Mouse (Mus musculus): ENCODE data around the gene Slco2a1. TPM values are rescaled to one million over a fixed set of nuclear protein-coding genes. Genes with fewer than 3 reads are reported as not detected.

The Slco2a1 gene
- polyA plus RNA-seq, 1 experiment, result 289 TPM

DNA sequence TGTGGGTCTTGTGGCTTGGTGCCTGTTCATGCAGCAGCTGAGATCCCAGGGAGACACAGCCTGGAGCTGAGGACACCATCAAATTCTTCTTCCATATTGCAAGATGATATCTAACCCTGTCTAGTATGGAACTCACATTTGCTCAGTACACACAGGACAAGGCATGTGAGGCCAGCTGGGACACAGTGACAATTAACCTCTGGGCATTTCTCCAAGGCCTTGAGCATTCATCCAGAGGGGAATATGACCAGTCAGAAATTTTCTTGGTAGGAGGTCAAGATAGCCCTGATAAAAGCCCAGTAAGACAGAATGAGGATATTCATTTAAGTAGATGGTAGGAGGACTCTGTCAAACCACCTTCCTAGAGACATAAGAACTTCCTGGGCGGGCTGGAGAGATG, 56.9 kb downstream of the Slco2a1 start:
- H3K4me1 ChIP-seq (ENCODE audit: control insufficient read depth, insufficient read depth, low read length), result peaks cover 24% of the 10 kb centered on the region
- no peak for TF ChIP-seq POLR2A (IDR thresholded peaks at IDR 0.05; ENCODE audit: borderline replicate concordance, extremely low read depth, low read depth, low read length)
- TF ChIP-seq CTCF (IDR thresholded peaks at IDR 0.05; ENCODE audit: insufficient read depth, low read length), result no peak
- no peak for DNase-seq
- H3K4me3 ChIP-seq (replicated peaks; ENCODE audit: extremely low read depth, low read depth, low read length), result no peak overlapping the region
- WGBS, result 93% methylated on average over 1 of the region's 1 CpGs

DNA sequence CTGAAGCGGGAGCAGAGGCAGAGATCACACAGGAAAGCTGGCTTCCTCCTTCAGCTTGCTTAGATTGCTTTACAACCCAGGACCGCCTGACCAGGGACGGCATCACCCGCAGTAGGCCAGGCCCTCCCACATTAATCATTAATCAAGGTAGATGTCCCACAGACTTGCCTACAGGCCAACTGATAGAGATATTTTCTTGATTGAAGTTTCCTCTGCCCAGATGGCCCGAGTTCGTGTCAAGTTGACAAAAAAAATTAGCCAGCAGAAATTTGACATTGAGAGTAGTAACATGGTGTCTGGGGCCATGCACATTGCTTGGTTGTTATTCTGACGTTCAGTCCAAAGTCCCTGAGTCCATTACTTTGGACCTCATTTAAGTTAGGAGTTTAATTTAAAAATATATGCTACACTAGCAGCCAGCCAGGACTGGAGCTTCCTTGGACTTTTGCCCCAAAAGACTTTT, 60.6 kb downstream of the Slco2a1 start:
- no peak overlapping the region for H3K4me3 ChIP-seq (replicated peaks; ENCODE audit: extremely low read depth, low read depth, low read length)
- WGBS, result 47% methylated on average over 7 of the region's 7 CpGs
- DNase-seq, result no peak
- peaks cover 10% of the 10 kb centered on the region for H3K4me1 ChIP-seq (ENCODE audit: control insufficient read depth, insufficient read depth, low read length)
- TF ChIP-seq CTCF (IDR thresholded peaks at IDR 0.05; ENCODE audit: insufficient read depth, low read length), result no peak

DNA sequence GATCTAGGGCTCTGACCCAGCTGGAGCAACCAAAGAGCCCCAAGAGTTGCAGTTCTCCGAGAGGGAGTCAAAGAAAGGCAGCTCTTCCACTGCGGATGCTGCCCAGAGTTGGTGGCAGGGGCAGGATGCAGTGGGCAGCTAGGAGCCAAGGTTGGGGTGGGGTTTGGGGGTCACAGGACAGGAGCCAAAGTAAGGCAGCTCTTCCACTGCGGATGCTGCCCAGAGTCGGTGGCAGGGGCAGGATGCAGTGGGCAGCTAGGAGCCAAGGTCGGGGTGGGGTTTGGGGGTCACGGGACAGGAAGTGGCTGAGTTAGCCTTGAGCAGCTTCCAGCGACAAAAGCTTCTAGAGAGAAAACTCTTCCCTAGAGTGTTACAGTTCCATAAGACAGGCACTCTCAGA, 65.3 kb downstream of the Slco2a1 start:
- WGBS, result 42% methylated on average over 7 of the region's 7 CpGs
- Histone ChIP-seq H3K4me1 (ENCODE audit: control insufficient read depth, insufficient read depth, low read length) (peaks cover 21% of the 10 kb centered on the region), H3K4me3 (replicated peaks; ENCODE audit: extremely low read depth, low read depth, low read length) (no peak overlapping the region)
- DNase-seq, result no peak
- TF ChIP-seq CTCF (IDR thresholded peaks at IDR 0.05; ENCODE audit: insufficient read depth, low read length), result no peak
- no peak for TF ChIP-seq POLR2A (IDR thresholded peaks at IDR 0.05; ENCODE audit: borderline replicate concordance, extremely low read depth, low read depth, low read length)

DNA sequence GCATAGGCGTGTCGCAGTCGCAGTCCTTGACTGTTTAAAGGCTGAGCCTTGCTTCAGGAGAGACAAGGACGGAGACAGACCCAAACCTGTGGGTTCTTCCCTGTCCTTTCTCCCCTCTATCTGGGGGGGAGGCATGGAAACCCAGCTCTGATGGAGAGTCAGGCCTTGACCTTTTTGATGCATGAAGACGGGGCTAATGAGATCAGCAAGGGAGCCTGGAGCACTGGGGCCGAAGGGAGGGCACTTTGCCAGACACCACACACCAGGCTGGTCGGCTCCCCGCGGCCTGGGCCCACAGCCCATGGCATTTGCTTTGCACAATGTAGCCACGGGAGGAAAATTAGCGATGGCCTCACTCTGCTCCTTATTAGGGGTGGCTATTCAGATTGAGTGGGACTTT, 66.5 kb downstream of the Slco2a1 start:
- 66% methylated on average over 11 of the region's 11 CpGs for WGBS
- no peak overlapping the region for H3K4me3 ChIP-seq (replicated peaks; ENCODE audit: extremely low read depth, low read depth, low read length)
- H3K4me1 ChIP-seq (ENCODE audit: control insufficient read depth, insufficient read depth, low read length), result peaks cover 19% of the 10 kb centered on the region
- no peak for DNase-seq
- TF ChIP-seq CTCF (IDR thresholded peaks at IDR 0.05; ENCODE audit: insufficient read depth, low read length) (no peak), POLR2A (IDR thresholded peaks at IDR 0.05; ENCODE audit: borderline replicate concordance, extremely low read depth, low read depth, low read length) (no peak)

DNA sequence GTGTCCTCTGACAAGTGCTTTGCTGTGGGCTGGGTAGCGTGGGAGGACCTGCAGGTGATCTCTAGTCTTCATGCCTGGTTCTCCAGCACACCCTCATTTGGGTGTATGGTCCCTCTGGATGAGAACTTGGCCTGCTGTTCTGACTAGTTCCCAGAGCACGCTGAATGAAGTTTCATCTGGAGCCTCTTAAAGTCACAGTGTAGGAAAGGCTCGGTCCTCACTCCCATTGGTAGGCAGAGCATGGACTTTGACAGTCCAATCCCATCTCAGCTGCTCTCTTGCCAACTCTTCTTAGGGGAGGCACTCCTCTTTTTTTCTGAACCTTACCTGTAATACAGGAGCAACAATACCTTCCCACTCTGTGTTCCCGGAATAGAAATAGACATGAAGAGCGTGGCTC, 67.7 kb downstream of the Slco2a1 start:
- no peak for TF ChIP-seq POLR2A (IDR thresholded peaks at IDR 0.05; ENCODE audit: borderline replicate concordance, extremely low read depth, low read depth, low read length)
- TF ChIP-seq CTCF (IDR thresholded peaks at IDR 0.05; ENCODE audit: insufficient read depth, low read length), result no peak
- H3K4me1 ChIP-seq (ENCODE audit: control insufficient read depth, insufficient read depth, low read length), result peaks cover 16% of the 10 kb centered on the region
- no peak for DNase-seq
- 89% methylated on average over 5 of the region's 5 CpGs for WGBS
- H3K4me3 ChIP-seq (replicated peaks; ENCODE audit: extremely low read depth, low read depth, low read length), result no peak overlapping the region

DNA sequence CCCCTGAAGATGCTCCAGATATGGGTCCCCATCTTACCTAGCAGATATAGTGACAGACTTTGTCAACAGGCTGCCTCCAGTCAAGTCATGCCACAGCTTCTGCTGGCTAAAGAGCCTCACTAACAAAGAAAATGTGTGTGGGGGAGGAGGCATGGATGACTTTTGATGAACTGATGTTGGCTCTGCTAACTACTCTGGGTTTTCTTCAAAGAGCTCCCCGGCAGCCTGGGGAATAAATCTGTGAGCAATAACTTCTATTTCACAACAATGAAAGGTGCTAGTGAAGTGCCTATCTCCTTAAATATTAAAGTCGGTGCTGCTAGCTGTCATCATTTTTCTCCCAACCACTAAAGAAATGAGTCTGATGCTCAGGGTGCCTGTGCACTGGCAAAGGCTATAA, 72.0 kb downstream of the Slco2a1 start:
- Histone ChIP-seq H3K4me1 (ENCODE audit: control insufficient read depth, insufficient read depth, low read length) (peaks cover 12% of the 10 kb centered on the region), H3K4me3 (replicated peaks; ENCODE audit: extremely low read depth, low read depth, low read length) (no peak overlapping the region)
- 59% methylated on average over 2 of the region's 2 CpGs for WGBS
- no peak for TF ChIP-seq POLR2A (IDR thresholded peaks at IDR 0.05; ENCODE audit: borderline replicate concordance, extremely low read depth, low read depth, low read length)
- TF ChIP-seq CTCF (IDR thresholded peaks at IDR 0.05; ENCODE audit: insufficient read depth, low read length), result no peak
- DNase-seq, result no peak

DNA sequence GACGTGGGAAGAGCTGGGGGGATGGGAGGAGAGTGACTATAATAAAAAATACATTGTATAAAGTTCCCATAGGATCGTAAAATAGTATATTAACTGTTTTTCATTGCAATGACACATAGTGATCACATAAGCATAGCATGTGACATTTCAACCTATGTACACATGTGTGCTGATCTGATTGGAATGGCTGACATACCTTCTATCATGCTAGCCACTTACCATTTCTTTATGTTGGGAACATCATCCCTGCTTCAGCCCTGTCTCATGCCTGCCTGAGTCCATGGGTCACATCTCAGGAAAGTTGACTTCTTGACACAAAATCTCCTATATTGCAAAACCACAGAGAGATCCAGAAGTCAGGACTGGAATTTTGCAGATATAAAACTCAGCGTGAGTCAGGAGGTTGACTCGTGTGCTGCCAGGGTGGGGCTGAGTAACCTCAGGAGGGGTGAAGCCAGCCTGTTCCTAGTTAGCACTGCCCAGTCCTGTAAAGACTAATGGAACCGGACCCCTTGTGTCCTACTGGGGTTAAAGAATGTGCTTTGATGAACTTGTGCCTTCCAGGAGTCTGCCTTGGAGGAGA, 73.0 kb downstream of the Slco2a1 start:
- WGBS, result 50% methylated on average over 5 of the region's 5 CpGs
- DNase-seq, result no peak
- no peak for TF ChIP-seq CTCF (IDR thresholded peaks at IDR 0.05; ENCODE audit: insufficient read depth, low read length)
- no peak overlapping the region for H3K4me3 ChIP-seq (replicated peaks; ENCODE audit: extremely low read depth, low read depth, low read length)
- H3K4me1 ChIP-seq (ENCODE audit: control insufficient read depth, insufficient read depth, low read length), result peaks cover 12% of the 10 kb centered on the region

DNA sequence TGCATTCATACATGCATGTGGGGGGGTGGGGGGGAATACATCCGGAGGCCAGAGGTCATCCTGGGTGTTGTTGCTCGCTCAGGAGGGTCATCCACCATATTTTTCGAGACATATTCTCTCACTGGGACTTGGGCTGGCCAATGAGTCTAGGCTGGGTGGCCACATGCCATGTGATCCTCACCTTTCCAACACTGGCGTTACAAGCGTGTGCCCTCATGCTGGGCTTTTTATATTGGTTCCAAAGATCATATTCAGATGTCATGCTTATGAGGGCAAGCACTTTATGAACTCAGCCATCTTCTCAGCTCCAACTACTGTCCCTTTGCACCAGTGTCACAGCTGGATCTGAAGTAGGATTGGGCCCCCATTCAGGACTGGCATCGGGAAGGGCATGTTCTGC, 75.1 kb downstream of the Slco2a1 start:
- 94% methylated on average over 6 of the region's 6 CpGs for WGBS
- no peak for DNase-seq
- TF ChIP-seq CTCF (IDR thresholded peaks at IDR 0.05; ENCODE audit: insufficient read depth, low read length) (no peak), POLR2A (IDR thresholded peaks at IDR 0.05; ENCODE audit: borderline replicate concordance, extremely low read depth, low read depth, low read length) (no peak)
- H3K4me3 ChIP-seq (replicated peaks; ENCODE audit: extremely low read depth, low read depth, low read length), result no peak overlapping the region
- no peaks in the 10 kb centered on the region; the same call in 1 of the 2 replicates for H3K4me1 ChIP-seq (ENCODE audit: control insufficient read depth, insufficient read depth, low read length)

DNA sequence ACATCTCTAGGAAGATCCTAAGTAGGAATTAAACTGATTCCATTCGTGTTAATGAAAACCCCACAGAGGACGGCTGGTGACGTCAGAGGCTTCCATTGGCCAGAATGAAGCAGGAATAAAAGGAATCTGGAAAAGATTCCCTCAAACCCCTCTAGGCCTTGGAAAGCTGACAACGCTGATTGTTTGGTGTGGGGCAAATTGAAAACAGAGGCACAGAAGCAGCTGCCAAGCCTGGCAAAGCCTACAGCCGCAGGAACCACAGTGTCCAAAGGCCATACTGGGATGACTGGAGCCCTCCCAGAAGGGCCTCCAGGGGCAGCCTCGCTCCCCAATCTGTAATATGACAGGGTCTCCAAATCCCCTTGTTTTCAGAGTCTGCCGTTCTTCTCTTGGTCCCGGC, 78.3 kb downstream of the Slco2a1 start:
- no peak for DNase-seq
- TF ChIP-seq POLR2A (IDR thresholded peaks at IDR 0.05; ENCODE audit: borderline replicate concordance, extremely low read depth, low read depth, low read length), result no peak
- no peak for TF ChIP-seq CTCF (IDR thresholded peaks at IDR 0.05; ENCODE audit: insufficient read depth, low read length)
- Histone ChIP-seq H3K4me3 (replicated peaks; ENCODE audit: extremely low read depth, low read depth, low read length) (no peak overlapping the region), H3K4me1 (ENCODE audit: control insufficient read depth, insufficient read depth, low read length) (peaks cover 3% of the 10 kb centered on the region; the same call in 1 of the 2 replicates)
- 81% methylated on average over 8 of the region's 8 CpGs for WGBS

DNA sequence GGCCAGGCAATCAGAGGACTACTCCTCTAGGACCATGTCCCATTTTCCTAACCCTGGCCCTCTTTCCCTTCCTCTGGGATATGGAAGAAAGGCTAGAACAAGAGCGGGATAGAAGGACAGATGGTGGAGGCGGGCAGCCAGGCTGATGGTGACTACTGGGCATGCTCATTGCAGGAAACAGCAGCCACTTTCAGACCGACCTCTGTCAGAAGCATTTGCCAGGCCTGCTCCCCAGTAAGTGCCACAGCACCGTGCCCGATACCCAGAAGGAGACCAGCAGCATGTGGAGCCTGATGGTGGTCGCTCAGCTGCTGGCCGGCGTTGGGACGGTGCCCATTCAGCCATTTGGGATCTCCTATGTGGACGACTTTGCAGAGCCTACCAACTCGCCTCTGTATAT, 79.1 kb downstream of the Slco2a1 start:
- DNase-seq, result no peak
- TF ChIP-seq CTCF (IDR thresholded peaks at IDR 0.05; ENCODE audit: insufficient read depth, low read length) (no peak), POLR2A (IDR thresholded peaks at IDR 0.05; ENCODE audit: borderline replicate concordance, extremely low read depth, low read depth, low read length) (no peak)
- 89% methylated on average over 11 of the region's 11 CpGs for WGBS
- Histone ChIP-seq H3K4me3 (replicated peaks; ENCODE audit: extremely low read depth, low read depth, low read length) (no peak overlapping the region), H3K4me1 (ENCODE audit: control insufficient read depth, insufficient read depth, low read length) (peaks cover 3% of the 10 kb centered on the region)

Data from lung, adult 2 months (tissue).